Mouse (Mus musculus) ovary, postnatal 10 days (tissue): ENCODE measurements around the gene Msl2.

ENCODE experiments used
- DNase-seq: peaks from one replicate; pipeline ENCODE4 v3.0.0; 2022; ENCODE audit warnings: low spot score

The Msl2 gene

DNA sequence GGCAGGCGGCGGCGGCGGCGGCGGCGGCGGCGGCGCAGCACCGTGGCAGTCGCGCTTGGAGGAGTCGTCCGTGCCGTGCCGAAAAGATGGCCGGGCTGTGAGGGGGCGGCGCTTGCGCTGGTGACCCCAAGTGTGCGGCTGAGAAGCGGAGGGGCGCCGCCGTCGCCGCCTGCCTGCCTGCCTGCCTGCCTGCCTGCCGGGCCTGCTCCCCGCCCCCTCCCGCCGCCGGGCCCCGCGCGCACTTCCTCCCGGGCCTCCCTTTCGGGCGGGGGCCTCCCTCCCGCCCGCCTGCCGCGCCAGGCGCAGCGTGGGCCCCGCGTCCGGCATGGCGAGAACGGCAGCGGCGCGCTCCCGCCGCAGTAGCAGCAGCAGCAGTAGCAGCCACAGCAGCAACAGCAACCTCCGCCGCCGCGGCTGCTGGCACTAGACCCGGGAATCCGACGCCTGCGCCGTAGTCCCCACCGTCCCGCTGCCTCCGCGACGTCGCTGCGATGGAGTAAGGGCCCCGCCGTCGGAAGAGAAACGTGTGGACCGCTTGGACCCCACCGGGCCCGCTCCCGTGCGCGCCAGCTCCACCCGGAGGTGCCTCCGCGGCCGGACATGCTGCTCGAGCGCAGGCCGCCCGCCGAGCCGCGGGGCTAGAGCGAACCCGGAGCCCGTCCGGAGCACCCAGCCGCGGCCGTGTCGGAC, 576 bp downstream of the Msl2 start:
- peak; percentile 56 for DNase-seq

DNA sequence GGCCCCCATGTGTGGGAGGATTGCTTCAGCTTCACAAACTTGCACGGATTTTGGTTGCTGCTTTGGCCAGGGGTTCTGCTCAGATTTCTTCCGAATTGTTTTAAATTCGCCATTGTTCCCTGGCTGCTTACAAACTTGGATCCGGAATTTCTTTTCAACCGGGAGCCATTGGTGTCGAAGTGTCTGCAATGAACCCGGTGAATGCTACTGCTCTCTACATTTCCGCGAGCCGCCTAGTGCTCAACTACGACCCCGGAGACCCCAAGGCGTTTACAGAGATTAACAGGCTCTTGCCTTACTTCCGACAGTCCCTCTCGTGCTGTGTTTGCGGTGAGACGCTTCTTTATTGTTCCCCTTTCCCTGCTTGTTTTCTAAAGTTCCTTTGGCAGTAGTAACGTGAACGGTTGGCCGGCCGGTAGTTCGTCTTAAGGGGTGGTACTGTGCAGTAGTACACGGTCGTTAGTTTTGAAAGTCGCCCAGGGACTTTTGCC, 1.2 kb downstream of the Msl2 start:
- no peak for DNase-seq

DNA sequence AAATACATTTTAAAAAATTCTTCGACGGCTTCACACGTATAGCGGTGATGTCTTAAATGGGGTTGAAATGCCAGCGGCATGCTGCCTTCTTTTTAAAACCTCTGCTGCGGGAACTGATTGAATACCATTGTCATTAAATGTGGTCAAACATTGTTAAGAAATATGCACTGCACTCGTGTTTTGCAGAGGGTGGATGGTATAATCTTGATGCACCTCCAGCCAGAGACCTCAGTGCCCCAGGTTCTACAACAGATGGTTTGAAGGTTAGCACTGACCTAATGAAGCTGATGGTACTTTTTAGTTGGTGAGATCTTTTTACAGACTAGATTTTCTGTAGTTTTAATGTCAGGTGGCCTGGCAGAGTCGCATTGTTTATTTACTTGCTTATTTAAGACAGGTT, 1.8 kb downstream of the Msl2 start:
- DNase-seq, result no peak

DNA sequence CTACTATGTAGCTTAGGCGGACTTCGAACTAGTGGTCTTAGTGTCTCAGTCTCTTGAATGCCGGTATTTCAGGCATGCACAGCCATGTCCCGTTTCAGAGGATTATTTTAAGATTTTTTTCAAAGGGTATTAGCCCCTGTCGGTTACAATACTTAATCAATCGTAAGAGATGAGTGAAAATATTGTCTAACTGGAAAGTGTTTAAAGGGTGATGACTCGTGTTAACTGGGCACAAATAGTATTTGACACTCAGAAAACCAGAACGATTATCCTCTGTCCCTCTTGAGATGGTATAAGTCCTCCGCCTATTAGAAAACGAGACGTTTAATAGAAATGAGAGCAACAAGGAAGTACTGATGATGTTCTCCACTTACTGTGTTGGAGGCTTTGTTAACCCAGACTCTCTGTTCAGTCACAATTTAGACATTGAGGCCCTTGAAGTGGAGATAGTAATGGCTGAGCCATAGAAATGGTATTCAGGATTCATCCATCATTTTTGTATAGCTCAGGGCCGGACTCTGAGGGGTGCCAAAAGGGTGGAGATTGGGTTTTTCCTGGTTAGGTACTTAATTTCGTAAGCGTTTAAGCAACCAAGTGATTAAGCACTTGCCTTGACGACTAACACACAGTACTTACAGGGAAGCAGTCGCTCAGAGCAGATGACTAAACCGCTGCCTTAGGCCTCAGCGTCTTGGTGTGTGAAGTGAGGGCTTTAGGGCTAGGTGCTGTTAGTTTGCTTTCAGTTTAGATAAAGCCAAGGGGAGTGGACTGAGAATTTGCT, 2.4 kb downstream of the Msl2 start:
- DNase-seq, result no peak

DNA sequence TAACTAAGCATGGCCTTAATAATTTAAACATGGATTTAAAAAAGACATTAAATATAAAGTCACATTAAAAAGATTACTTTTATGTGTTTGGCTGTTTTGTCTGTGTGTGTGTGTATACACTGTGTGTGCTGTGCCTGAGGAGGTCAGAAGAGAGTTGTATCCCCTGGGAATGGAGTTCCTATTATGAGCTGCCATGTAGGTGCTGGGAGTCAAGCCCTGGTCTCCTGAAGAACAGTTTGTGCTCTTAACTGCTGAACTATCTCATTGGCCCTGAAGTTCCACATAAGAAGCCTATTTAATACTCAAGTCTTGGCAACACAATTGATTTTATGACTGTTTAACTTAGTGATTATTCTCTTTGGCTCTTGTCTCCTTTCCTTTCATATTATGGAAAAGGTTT, 3.6 kb downstream of the Msl2 start:
- no peak for DNase-seq

DNA sequence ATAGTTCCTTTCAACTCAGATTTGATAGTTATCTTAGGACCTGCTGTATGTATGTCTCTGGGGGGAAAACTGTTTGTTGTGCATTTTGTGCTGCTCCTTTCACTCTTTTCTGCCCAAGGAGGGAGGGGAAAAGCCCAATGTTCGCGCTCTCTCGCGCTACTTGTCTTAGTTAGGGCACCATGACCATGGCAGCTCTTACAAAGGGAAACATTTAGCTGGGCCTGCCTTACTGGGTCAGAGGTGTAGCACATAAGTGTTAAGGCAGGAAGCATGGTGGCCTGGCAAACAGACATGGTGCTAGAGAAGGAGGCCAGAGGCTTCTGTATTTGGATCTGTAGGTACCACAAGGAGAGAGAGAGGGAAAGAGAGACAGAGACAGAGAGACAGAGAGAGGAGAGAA, 4.7 kb downstream of the Msl2 start:
- no peak for DNase-seq

DNA sequence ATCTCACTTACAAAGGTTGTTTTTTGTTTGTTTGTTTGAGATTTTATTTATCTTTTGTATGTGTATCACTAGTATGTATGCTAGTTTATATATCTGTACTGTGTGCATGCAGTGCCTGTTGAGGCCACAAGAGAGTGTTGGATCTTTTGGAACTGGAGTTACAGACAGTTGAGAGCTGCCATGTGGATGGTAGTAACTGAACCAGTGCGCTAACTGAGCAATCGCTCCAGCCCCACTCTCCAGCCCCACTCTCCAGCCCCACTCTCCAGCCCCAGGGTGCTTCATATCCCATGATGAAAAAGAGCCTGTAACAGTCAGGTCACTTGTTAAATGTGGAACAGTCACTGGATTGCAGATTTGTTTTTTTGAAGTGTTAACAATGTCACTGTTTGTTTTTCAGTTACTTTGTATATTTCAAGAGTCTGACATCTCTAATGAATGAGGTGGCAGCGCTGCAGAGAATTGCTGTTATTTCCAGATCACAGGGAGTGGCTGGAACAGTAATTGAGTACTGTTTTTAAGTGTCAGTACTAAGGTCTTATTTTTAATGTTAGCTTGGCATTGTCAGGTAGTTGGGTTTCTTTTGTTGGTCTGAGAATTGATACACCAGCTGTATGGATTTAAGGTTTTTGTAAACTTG, 6.3 kb downstream of the Msl2 start:
- no peak for DNase-seq

DNA sequence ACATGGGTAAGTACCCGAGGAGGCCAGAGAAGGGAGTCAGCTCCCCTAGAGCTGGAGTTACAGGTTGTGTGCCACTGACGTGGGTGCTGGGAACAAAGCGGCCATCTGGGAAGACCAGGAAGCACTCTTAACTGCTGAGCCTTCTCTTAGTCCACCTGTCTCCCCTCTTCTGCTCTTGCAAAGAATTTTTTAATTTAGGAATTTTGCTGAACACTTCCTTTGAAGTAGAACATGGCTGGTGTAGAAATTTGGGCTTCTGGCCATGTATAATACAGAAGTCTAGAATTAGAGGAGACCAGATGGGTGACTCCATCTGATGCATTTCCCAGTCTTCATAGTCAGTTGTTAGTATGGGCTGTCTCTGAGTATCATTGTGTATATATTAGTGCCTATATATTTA, 9.8 kb downstream of the Msl2 start:
- DNase-seq, result no peak

DNA sequence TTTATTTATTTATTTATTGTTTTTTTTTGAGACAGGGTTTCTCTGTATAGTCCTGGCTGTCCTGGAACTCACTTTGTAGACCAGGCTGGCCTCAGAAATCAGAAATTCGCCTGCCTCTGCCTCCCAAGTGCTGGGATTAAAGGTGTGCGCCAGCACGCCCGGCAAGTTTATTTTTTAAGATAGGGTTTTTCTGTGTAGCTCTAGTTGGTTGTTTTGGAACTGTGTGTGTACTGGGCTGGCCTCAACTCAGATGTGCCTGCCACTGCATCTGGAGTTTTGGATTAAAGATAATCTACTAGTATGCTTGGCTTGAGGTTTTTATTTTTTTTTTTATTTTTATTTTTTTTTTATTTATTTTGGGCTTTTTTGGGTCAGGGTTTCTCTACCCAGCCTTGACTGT, 21.5 kb downstream of the Msl2 start:
- DNase-seq, result no peak

DNA sequence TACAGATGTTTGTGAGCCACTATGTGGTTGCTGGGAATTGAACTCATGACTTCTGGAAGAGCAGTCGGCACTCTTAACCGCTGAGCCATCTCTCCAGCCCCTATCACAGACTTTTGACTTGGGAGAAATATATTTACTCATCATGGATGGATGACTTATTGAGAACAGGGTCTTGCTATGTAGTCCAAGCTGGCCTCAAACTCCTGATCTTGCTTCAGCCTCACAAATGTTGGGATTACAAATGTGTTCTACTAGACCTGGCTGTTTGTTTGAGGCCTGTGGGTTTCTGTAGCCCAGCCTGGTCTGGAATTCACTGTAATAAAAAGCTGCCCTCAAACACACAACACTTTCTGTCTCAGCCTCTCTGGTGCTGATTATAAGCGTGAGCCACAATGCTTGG, 22.6 kb downstream of the Msl2 start:
- no peak for DNase-seq

DNA sequence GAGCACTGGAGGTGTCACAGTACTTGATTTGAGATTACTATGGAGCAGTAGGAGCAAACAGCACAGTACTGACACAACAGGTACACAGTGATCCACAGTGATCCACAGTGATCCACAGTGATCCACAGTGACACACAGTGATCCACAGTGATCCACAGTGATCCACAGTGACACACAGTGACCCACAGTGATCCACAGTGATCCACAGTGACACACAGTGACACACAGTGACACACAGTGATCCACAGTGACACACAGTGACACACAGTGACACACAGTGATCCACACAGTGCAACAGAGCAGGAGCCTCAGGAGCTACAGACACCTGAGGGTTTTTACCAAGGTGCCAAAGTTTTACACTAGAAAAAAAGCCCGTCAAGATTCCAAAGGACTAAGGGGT, 23.6 kb downstream of the Msl2 start:
- DNase-seq, result no peak

DNA sequence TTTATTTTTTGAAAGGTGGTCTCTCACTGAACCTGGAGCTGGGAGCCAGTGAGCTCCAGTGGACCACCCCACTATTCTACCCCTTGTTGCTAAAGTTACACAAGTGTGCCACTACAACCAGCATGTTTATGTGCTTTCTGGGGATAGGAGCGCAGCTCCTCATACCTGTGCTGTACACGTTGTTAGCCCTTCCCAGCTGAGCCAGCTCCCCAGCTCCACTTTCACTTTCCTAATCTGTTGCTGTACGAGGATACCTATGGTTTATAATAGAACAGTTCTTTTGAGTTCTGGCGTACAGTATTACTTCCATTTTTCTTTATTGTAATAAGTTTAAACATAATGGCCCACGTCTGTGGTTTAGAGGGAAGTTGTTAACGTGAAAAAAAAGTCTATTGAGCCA, 25.5 kb downstream of the Msl2 start:
- DNase-seq, result no peak

DNA sequence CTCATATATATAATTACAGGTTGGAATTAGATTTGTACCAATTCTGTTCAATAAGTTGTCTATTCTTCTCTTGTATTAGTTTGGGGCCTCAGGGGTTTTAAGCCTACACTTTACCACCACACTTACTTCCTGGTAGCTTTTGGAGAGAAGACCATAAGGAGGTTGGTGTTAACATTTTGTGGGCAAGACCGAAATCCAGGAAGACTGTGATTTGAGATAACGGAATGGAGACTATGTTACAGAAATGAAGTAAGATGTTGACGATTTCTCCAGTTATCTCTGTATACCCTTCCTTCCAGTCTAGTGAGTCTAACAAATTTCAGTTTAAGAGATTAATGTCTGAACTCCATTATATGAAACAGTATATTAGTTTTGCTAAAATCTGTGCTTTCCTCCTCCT, 26.3 kb downstream of the Msl2 start:
- no peak for DNase-seq

DNA sequence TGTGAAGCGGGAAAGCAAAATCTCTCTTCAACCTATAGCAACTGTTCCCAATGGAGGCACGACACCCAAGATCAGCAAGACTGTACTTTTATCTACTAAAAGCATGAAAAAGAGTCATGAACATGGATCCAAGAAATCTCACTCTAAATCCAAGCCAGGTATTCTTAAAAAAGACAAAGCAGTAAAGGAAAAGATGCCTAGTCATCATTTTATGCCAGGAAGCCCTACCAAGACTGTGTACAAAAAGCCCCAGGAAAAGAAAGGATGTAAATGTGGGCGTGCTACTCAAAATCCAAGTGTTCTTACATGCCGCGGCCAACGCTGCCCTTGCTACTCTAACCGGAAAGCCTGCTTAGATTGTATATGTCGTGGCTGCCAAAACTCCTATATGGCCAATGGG, 27.6 kb downstream of the Msl2 start:
- no peak for DNase-seq

DNA sequence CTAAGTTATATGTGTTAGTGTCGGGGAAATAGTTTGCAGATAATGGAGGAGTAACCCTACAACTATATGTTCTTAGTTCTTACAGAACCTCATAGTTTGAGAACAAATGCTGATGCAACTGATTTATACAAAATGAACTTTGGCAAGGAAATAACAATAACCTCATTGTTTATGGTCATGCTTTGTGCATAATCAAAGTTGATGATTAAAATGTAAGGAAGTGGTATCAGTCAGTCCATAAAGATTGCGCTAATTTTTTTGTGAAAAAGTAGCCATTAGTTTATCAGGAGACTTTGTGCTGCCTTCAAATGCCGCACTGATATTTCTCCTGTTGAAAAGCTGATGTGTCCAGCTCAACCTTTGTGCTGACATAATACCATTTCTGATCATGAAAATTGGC, 28.4 kb downstream of the Msl2 start:
- no peak for DNase-seq

DNA sequence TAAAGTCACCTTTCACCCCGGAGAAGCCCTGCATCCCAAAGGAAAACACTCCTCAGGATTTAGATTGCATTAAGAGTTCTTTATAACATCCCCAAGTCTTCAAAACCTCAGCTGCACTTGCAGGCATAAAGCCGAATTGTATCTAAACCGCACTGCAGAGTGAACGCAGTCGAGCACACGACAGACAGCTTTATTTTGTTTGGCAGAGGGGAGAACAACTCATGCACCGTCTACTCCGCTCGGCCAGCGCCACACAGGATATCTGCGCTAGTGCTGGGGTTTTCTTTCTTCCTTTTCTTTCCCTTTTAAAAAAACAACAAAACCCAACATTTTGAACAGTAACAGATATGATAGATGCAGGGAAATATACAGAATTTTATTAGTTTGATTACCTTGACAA, 31.0 kb downstream of the Msl2 start:
- no peak for DNase-seq

DNA sequence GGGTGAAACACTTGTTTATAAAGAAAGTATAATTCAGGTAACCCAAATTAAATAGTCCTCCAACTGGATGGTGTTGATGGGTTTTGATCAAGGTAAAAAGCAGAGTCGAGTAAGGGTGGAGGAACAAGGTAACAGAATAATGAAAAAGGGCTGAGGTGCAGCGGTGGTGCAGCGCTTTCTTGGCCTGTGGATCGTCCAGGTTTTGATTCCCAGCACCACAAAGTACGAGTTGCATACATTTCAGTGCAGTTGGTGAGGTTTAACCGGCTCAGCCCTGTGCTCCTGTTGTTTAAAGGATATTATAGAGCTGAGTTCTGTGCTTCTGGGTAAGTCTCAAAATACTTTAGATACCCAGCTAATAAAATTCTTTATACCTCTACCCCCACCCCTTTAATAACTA, 31.8 kb downstream of the Msl2 start:
- no peak for DNase-seq

DNA sequence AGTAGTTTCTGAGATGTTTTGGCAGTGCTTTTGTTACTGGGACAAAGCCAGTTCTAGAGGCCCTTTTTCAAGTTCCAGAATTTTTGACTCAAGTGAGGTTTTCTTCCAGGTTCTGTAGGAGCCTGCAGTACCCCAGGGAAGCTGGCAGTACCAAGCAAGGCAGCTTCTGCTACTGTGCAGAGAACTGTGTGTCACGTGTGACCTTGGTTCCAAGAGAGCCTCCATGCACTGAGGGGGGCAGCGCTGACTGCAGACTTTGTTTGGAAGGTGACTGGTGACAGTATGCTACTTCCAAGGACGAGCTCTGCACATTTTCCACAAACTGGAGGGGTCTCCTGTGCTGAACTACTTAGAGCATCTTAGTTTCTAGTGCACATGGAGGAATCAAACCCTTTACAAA, 33.5 kb downstream of the Msl2 start:
- DNase-seq, result no peak

DNA sequence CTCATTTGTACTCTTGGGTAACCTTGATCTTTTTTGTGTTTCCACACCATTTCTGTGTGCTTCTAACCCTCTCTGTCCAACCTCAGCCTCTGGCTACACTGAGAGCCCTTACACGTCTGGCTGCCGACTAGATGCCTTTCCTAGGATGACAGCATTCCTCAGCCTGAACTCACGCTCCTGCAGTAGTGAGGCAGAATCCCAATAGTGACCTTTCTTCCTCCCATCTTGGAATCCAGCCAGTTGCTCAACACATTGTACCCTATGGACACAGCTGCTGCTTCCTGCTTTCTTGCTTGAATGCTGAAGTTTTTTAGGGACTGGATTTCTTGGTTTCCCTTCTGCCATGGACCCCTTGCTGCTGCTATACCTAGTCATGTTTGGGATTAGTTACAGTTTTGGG, 36.1 kb downstream of the Msl2 start:
- no peak for DNase-seq

DNA sequence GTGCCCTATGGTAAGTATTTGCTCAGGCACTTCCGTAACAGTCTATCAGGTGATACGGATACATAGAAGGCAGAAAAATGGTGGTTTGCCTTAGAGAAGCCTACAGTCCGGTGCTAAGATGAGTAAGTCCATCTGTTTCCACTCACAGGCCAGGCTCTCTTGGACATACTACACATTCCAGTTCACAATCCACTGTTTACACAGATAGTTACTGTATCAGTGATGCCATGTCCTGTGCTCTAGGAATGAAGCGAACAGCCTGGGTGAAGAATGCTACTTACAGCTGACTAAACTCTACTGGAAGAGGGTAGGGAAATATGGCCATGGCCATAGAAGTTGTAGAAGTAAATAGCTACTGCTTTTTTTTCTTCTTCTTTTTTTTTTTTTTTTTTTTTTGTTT, 39.4 kb downstream of the Msl2 start:
- no peak for DNase-seq

DNA sequence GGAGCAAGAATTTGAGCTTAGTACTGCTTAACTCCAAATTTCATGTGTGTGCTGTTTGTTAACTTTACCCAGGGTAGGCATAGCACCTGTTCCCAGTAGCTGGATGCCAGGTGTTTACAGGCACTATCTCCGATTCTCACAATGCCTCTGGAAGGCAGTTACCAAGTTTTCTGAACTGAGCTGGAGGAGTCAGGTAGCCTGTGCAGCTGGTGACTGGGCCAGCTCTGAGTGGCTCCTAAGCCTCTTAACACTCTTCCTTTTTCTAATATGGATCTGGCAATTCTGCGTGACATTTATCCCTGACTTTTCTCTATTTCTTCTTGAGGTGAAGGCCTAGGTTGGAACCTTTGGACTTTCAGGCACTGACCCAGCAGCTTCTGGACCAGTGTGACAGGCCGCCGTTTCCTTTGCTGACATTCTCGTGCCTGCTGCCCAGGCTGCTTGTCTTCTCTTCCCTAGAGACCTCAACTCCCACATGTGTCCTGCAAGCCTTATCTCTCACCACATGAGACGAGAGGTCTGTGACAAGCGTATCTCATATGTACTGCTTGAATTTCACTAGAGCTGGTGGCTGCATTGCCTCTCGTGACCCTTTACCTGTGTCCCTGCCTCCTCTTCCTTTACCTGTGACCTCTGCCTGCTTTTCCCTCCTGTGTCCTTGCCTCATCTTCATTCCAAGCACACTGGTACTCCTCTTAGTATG, 40.4 kb downstream of the Msl2 start:
- DNase-seq, result no peak

DNA sequence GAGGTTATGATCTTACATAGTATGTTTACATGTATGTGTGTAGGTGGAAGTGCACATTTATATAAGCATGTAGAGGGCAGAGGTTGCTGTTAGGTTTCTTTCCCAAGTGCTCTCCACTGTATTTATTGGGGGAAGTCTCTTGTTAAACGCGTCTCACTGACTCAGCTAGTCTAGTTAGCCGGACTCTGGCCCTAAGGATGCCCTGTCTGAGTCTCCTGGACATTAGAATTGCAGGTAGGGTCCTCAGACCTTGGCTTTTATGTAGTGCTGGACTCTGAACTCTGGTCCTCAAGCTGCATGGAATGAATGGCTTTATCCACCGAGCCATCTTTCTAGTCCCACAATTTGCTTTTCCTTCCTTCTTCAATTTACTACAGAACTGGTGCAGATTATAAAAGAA, 69.7 kb downstream of the Msl2 start:
- no peak for DNase-seq

DNA sequence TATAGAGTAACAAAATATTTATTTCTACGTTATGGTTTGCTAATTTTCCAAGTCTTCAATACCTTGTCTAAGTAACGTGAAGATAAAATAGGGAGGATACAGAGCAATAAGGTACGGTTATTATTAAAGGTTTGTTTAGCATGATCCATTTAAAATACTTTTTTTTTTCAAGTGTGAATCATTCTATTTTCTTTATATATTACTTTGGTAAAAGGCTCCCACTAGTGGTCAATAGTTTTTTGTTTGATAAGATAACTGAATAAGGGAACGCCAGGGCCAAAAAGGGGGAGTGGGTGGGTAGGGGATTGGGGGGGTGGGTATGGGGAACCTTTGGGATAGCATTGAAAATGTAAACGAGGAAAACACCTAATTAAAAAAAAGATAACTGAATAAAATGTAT, 79.0 kb downstream of the Msl2 start:
- no peak for DNase-seq
